Mouse (Mus musculus): ENCODE results near the gene Tenm3. TPM values are rescaled to one million over a fixed set of nuclear protein-coding genes. Genes with fewer than 3 reads are reported as not detected.

Tenm3 gene
- polyA plus RNA-seq, 1 experiment from 2014 or later, result 49.6 TPM

DNA sequence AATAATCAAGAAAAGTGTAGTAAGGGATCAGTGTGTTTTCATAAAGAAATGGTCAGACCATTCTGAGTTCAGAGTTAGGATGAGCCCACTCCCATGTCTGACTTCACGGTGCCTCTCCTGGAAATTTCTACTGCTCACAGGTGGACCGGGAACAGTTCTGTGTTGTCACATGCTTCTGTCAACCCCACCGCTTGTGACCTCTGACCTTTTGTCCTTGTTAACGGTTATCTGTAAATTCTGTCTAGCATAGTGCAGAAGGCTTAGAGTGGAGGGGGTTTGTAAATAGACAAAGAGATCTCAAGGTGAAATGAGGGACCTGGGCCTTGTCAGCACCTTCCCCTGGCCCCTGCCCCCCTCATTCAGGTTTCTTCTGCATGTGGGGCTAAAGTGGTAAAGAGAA is 244.7 kb downstream of the Tenm3 start:
- Histone ChIP-seq H3K27ac (no peak overlapping the region), H3K27me3 (replicated peaks) (no peaks in the 10 kb centered on the region), H3K9ac (no peak overlapping the region), H3K4me2 (no peak overlapping the region), H3K4me3 (no peak overlapping the region), H3K36me3 (replicated peaks) (no peaks in the 10 kb centered on the region), H3K4me1 (peaks cover 5% of the 10 kb centered on the region; the same call in 1 of the 2 replicates), H3K9me3 (no peaks in the 10 kb centered on the region)
- no peak for ATAC-seq (replicated peaks)
- 89% methylated on average over 4 of the region's 4 CpGs for WGBS

- no peak for ATAC-seq (replicated peaks)
Measured at GRCm38 (mm10) chr8:48596332-48596731, 247.4 kb downstream of the Tenm3 start.

DNA sequence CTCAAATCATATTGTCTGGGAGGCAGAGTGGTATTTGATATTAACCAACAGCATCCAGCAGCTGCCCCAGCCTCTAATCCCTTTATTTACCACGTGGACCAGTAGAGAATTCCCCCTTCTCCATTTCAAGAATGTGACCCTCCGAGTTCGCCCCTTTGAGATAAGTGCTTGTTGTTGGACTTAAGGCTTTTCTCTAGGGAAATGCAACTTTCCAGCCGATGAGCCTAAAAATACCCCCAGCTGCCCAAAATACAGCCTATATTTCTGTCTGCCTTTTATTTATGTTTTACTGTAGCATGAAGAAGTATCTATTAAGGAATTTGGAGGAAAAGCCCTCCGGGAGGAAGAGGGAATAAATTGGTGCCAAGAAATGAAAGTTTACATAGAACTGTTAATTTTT is 251.9 kb downstream of the Tenm3 start:
- H3K9me3 ChIP-seq, result no peaks in the 10 kb centered on the region
- no peaks in the 10 kb centered on the region for H3K36me3 ChIP-seq (replicated peaks)
- ATAC-seq (replicated peaks), result no peak
- 35% methylated on average over 5 of the region's 5 CpGs for WGBS
- H3K4me2 ChIP-seq, result no peak overlapping the region
- no peaks in the 10 kb centered on the region for H3K27me3 ChIP-seq (replicated peaks)
- no peaks in the 10 kb centered on the region for H3K4me1 ChIP-seq
- H3K9ac ChIP-seq, result no peak overlapping the region
- no peak overlapping the region for H3K4me3 ChIP-seq
- no peak overlapping the region for H3K27ac ChIP-seq

More at GRCm38 (mm10) chr8:48596332-48596731, 247.4 kb downstream of the Tenm3 start:
- H3K4me2 ChIP-seq, result no peak overlapping the region
- 59% methylated on average over 14 of the region's 14 CpGs for WGBS
- H3K9me3 ChIP-seq, result no peaks in the 10 kb centered on the region
- H3K27me3 ChIP-seq (replicated peaks), result no peaks in the 10 kb centered on the region
- H3K36me3 ChIP-seq (replicated peaks), result no peaks in the 10 kb centered on the region
- H3K9ac ChIP-seq, result no peak overlapping the region
- H3K4me1 ChIP-seq, result peaks cover 5% of the 10 kb centered on the region; the same call in 1 of the 2 replicates
- no peak overlapping the region for H3K27ac ChIP-seq
- no peak overlapping the region for H3K4me3 ChIP-seq

- no peak for ATAC-seq (replicated peaks)
- H3K27me3 ChIP-seq (replicated peaks), result no peaks in the 10 kb centered on the region
- no peaks in the 10 kb centered on the region for H3K36me3 ChIP-seq (replicated peaks)
- H3K4me1 ChIP-seq, result peaks cover 17% of the 10 kb centered on the region
- no peaks in the 10 kb centered on the region for H3K9me3 ChIP-seq
- no peak overlapping the region for H3K4me3 ChIP-seq
- H3K4me2 ChIP-seq, result no peak overlapping the region
- 17% methylated on average over 6 of the region's 6 CpGs for WGBS
- H3K27ac ChIP-seq, result 0 out of 2 replicates have a peak overlapping the region, but pooled peaks have one; percentile 11
- H3K9ac ChIP-seq, result no peak overlapping the region
Measured at GRCm38 (mm10) chr8:48579732-48580131, 264.0 kb downstream of the Tenm3 start.

- 10% methylated on average over 8 of the region's 8 CpGs for WGBS
Measured at GRCm38 (mm10) chr8:48579144-48579543, 264.6 kb downstream of the Tenm3 start.

DNA sequence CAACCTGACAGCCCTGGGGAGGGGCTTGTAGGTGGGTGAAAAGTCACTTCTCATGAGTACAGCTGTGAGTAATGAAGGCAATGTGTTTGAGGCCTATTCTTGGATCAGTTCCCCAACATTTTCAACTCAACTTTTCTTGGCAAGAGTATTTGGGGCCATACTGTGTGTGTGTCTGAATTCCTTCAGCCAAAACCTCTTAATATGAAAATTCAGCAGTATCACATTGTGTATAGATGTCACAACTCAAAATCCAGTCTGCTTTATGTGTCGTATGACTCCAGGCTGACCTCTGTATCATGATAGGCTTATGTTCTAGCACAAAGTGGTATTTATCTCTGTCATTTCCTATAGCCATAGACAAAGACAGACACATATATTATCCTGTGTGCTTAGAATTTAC is 270.8 kb downstream of the Tenm3 start:
- 79% methylated on average over 1 of the region's 1 CpGs for WGBS
- no peaks in the 10 kb centered on the region for H3K27me3 ChIP-seq (replicated peaks)
- H3K9ac ChIP-seq, result no peak overlapping the region
- no peak for ATAC-seq (replicated peaks)
- no peak overlapping the region for H3K27ac ChIP-seq
- no peaks in the 10 kb centered on the region for H3K9me3 ChIP-seq
- H3K4me1 ChIP-seq, result peaks cover 14% of the 10 kb centered on the region
- H3K4me2 ChIP-seq, result no peak overlapping the region
- H3K4me3 ChIP-seq, result no peak overlapping the region
- H3K36me3 ChIP-seq (replicated peaks), result no peaks in the 10 kb centered on the region

More at GRCm38 (mm10) chr8:48579144-48579543, 264.6 kb downstream of the Tenm3 start:
- Histone ChIP-seq H3K4me2 (no peak overlapping the region), H3K4me3 (no peak overlapping the region), H3K9me3 (no peaks in the 10 kb centered on the region), H3K36me3 (replicated peaks) (no peaks in the 10 kb centered on the region), H3K27ac (no peak overlapping the region), H3K27me3 (replicated peaks) (no peaks in the 10 kb centered on the region), H3K4me1 (peaks cover 17% of the 10 kb centered on the region), H3K9ac (no peak overlapping the region)
- no peak for ATAC-seq (replicated peaks)

DNA sequence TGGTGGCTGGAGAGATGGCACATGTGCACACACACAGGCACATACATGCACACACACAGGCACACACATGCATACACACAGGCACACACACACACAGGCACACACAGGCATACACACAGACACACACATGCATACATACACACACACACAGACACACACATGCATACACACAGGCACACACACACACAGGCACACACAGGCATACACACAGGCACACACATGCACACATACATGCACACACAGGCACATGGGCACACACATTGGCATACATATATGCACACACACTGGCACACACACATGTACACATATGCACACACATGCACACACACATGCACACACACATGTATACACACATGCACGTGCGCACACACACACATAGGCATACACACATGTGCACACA is 271.4 kb downstream of the Tenm3 start:
- H3K9ac ChIP-seq, result no peak overlapping the region
- no peaks in the 10 kb centered on the region for H3K9me3 ChIP-seq
- H3K4me1 ChIP-seq, result peaks cover 17% of the 10 kb centered on the region
- H3K36me3 ChIP-seq (replicated peaks), result no peaks in the 10 kb centered on the region
- no peak overlapping the region for H3K4me2 ChIP-seq
- WGBS, result 94% methylated on average over 2 of the region's 2 CpGs
- no peak overlapping the region for H3K4me3 ChIP-seq
- no peaks in the 10 kb centered on the region for H3K27me3 ChIP-seq (replicated peaks)
- ATAC-seq (replicated peaks), result 0 out of 2 replicates have a peak, but pooled peaks have one; percentile 24
- no peak overlapping the region for H3K27ac ChIP-seq

- H3K4me2 ChIP-seq, result no peak overlapping the region
- no peak overlapping the region for H3K4me3 ChIP-seq
- H3K27ac ChIP-seq, result peak overlapping the region; percentile 63
- H3K9ac ChIP-seq, result no peak overlapping the region
- 26% methylated on average over 4 of the region's 4 CpGs for WGBS
- no peaks in the 10 kb centered on the region for H3K9me3 ChIP-seq
- H3K4me1 ChIP-seq, result peaks cover 17% of the 10 kb centered on the region
- H3K27me3 ChIP-seq (replicated peaks), result no peaks in the 10 kb centered on the region
- ATAC-seq (replicated peaks), result peak; percentile 12; the same call in 1 of the 2 replicates
- no peaks in the 10 kb centered on the region for H3K36me3 ChIP-seq (replicated peaks)
Measured at GRCm38 (mm10) chr8:48568608-48569007, 275.1 kb downstream of the Tenm3 start.

- Histone ChIP-seq H3K9me3 (no peaks in the 10 kb centered on the region), H3K4me2 (peak overlapping the region; percentile 29), H3K27ac (peak overlapping the region; percentile 63), H3K9ac (no peak overlapping the region), H3K4me3 (no peak overlapping the region), H3K27me3 (replicated peaks) (no peaks in the 10 kb centered on the region), H3K36me3 (replicated peaks) (no peaks in the 10 kb centered on the region), H3K4me1 (peaks cover 17% of the 10 kb centered on the region)
- peak; percentile 67; the same call in 1 of the 2 replicates for ATAC-seq (replicated peaks)
- WGBS, result 20% methylated on average over 10 of the region's 10 CpGs
Measured at GRCm38 (mm10) chr8:48567929-48568607, 275.7 kb downstream of the Tenm3 start.

GRCm38 (mm10) chr8:48560227-48560626 is 283.5 kb downstream of the Tenm3 start:
- peaks cover 5% of the 10 kb centered on the region; the same call in 1 of the 2 replicates for H3K4me1 ChIP-seq
- no peak overlapping the region for H3K4me2 ChIP-seq
- H3K27ac ChIP-seq, result no peak overlapping the region
- H3K36me3 ChIP-seq (replicated peaks), result no peaks in the 10 kb centered on the region
- no peak overlapping the region for H3K4me3 ChIP-seq
- H3K27me3 ChIP-seq (replicated peaks), result no peaks in the 10 kb centered on the region
- H3K9ac ChIP-seq, result no peak overlapping the region
- 81% methylated on average over 9 of the region's 9 CpGs for WGBS
- ATAC-seq (replicated peaks), result no peak
- H3K9me3 ChIP-seq, result no peaks in the 10 kb centered on the region

- peak overlapping the region; percentile 95 for H3K4me2 ChIP-seq
- peak overlapping the region; percentile 81 for H3K4me3 ChIP-seq
- H3K36me3 ChIP-seq (replicated peaks), result no peaks in the 10 kb centered on the region
- peak overlapping the region; percentile 78 for H3K9ac ChIP-seq
- no peaks in the 10 kb centered on the region for H3K9me3 ChIP-seq
- WGBS, result under 1% methylated on average over 46 of the region's 55 CpGs
- peaks cover 15% of the 10 kb centered on the region for H3K4me1 ChIP-seq
- peak overlapping the region; percentile 96 for H3K27ac ChIP-seq
- H3K27me3 ChIP-seq (replicated peaks), result no peaks in the 10 kb centered on the region
- peak; percentile 91 for ATAC-seq (replicated peaks)
Measured at GRCm38 (mm10) chr8:48555546-48556141, 288.1 kb downstream of the Tenm3 start.

GRCm38 (mm10) chr8:48554762-48555545 is 288.8 kb downstream of the Tenm3 start:
- WGBS, result under 1% methylated on average over 82 of the region's 86 CpGs
- peak; percentile 96 for ATAC-seq (replicated peaks)
- Histone ChIP-seq H3K4me1 (peaks cover 20% of the 10 kb centered on the region), H3K27ac (peak overlapping the region; percentile 96), H3K36me3 (replicated peaks) (no peaks in the 10 kb centered on the region), H3K9ac (peak overlapping the region; percentile 78), H3K4me2 (peak overlapping the region; percentile 95), H3K9me3 (no peaks in the 10 kb centered on the region), H3K27me3 (replicated peaks) (no peaks in the 10 kb centered on the region), H3K4me3 (peak overlapping the region; percentile 81)
